Mouse (Mus musculus) Muller cell, postnatal 12 days (primary cell): ENCODE measurements around the gene Pdcl.

Source experiments
- DNase-seq: peaks from one replicate; pipeline ENCODE4 v3.0.0-alpha.2; 2015; ENCODE audit errors: inconsistent ontology term

Pdcl gene

DNA sequence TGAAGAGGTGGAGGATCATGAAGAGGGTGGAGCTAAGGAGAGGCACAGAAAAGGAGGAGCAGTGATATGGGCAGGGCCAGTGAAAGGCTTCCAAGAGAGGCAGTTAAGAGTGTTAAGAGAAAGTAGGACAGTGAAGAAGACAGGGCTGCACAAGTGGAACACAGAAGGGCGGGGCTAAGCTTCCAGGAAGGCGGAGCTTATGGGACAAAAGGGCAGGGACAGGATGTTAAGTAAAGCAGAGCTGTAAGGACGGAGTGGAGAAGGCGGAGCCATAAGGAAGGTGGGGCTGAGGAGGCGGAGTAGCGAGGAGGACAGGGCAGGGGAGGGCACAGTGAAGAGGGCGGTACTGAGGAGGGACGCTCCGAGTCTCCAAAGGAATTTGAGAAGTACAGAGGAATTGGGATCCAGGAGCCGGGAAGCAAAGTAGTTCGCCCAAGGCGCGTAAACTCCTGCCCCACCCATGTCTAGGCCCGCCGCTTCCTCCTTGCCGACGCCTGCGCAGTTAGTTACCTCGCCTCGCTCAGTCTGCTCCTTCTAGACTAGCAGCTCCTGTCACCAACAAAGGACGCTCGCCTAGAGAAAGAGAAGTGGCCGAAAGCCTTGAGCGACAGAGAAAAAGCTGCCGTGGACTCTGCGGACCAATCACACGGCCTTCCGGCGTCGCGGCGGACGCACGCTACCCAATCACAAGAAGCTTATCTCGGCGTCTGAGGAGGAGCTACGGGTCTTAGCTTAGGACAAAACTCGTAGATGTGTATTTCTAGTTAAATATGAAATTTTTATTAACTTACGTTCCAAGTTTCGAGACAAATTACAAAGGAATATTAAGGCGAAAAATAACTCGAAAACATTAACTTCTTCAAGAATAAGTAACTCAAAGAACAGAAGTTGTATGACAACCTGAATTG lies at the start of gene Pdcl:
Gene Pdcl, minus strand, starts transcription at position 700 of the 908 bp plus-strand sequence.
- peak; percentile 96 for DNase-seq

DNA sequence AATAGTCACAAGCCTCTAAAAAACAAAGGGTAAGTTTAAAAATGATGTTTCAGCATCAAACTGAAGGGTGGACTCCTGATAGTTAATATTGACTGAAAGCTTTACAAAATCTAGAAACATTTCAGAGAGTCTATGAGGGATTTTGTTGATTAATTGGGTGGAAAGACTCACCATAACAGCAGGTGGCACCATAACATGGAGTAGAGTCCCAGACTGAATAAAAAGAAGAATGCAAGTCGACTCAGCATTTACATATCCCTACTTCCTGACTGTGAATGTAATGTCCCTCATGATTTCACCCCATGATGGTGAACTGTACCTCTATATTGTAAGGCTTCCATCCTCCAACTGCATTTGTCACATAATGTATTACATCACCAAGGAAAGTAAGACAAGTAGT lies 36.4 kb upstream of the Pdcl start:
- peak; percentile 6 for DNase-seq

- DNase-seq = no peak
Measured at GRCm38 (mm10) chr2:37382921-37383320, 23.8 kb upstream of the Pdcl start.

GRCm38 (mm10) chr2:37380189-37380588 lies 21.1 kb upstream of the Pdcl start:
- DNase-seq = peak; percentile 43

DNA sequence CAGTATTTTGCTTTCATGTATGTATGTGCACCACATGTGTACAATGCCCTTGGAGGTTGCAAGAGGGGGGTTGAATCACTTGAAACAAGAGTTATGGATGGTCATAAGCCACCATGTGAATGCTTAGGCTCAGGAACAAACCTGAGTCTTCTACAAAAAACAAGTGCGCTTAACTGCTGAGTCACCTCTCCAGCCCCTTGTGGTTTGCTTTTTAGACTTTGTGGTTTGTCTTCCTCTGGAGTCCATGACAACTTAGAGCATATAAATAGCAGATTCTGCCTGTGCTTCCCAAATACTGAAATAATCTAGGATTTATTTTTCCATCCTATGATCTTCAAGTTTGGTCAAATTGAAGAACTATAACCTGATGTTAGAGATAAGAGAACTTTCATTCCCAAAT lies 16.9 kb upstream of the Pdcl start:
- DNase-seq = no peak

DNA sequence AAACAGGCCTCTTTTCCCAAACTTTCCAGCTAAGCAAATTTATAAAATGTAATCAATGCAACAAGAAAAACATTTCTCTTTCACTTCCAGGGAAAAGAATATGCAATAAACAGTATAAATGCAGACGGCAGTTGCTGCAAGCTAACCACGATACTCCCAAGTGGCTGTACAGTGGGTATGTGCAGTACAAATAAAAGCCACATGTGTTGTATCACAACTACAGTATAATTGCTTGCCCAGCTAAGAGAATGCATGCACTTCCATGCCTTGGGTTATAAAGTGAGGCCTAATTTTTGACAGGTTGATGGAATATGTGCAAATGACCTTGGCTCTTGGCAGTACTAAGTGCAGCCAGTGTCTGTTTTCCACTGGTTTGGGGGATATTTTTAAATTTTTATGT lies 11.5 kb upstream of the Pdcl start:
- no peak for DNase-seq

DNA sequence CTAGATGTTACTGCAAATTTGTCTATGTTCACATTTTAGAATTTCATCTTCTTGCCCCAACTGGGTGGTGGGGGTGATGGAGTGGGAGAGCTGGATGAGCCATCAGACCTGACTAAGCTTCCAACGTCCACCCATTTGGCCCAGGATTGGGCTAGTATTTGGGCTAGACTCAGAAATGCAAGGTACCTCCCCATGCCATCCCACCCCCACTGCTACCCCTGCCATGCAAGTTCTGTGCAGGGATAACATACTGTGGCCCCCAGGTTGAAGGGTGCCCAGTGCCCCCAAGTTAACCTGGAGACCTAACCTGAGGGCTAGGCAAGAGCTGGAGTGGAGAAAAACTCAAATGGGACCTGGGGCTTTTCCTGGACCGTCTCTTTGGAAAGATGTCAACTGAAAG lies 776 bp upstream of the Pdcl start:
- DNase-seq = no peak

- no peak for DNase-seq
Measured at GRCm38 (mm10) chr2:37355571-37355970, 3.6 kb downstream of the Pdcl start.

GRCm38 (mm10) chr2:37351671-37352070 lies 7.5 kb downstream of the Pdcl start:
- DNase-seq = no peak

DNA sequence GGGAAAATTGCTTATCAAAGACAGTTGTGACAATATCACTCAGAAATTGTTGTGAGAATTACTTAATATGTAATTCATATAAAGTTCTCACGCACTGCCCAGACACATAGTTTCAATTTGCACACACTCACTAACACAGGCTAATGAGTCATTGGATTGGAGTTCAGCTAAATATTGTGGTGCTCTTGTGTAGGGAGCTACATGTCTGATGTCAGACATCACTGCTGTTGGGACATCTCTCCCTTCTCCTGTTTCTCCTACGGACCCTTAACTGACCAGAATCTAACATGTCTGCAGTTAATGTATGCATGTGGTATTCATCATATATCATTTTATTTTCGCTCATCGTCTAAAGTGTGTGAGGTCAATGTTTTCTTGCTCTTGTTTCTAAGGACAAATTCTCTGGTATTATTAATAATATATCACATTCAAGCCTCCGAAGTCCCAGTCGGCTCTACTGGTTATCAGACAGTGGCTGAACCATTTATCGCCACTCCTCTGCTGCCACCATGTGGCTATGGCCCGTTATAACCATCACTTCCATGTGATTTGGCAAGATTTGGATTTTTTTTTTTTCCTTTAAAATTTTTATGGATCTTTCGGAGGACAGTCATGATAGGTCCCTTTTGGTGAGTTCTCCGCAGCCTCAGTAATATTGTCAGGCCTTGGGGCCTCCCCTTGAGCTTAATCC lies 20.5 kb downstream of the Pdcl start:
- peak; percentile 28 for DNase-seq

DNA sequence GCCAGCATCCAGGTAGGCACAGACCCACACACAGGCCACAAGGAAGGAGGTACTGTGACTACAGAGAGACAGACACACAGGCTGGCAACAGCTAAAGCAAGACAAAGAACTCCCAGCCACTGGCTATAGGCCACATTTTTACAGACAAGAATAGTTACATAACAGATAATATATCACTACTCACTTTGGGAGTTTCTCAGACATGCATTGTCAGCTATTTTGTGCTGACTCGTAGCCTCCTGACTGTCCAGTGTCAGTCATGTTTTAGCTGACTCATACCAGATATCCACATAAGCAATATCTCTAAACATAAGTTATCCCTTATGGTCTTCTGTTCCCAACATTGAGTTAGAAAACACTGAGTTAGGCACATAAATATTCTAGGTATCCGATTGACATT lies 25.8 kb downstream of the Pdcl start:
- DNase-seq = no peak

DNA sequence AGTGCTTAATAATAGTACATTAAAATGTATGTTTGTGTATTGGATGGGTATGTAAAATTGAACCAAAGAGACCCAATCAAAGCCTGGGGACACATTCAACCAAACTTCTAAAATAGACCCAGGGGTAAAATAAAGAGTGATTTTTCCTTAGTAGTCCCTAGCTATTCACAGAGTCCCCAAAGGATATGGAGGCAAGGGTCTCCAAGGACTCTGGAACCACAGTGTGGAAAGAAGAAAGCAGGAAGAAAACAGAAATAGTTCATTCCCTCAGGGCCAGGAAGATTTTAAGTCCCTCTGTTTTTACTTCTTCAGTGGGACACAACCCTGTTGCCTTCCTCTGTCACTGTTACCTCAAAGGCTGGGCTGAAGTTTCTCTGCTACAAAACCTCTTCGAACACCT lies 32.9 kb downstream of the Pdcl start, which contains the start of gene Olfr368:
Gene Olfr368, plus strand, starts transcription at position 301 of the 400 bp plus-strand sequence.
- no peak for DNase-seq
